Mouse (Mus musculus) limb, embryonic 15.5 days (tissue): ENCODE measurements around the gene Lbp. TPM values are rescaled to one million over a fixed set of nuclear protein-coding genes. Genes with fewer than 3 reads are reported as not detected.

Experiments
- ATAC-seq: fragments of 200-750 bp; cut with Nextera tagmentation; 2 replicates; pipeline ENCODE4 v1.8.0; 2017; ENCODE audit warnings: low read depth, moderate TSS enrichment; ENCODE audit not compliant: insufficient number of reproducible peaks, low FRiP score, low TSS enrichment
- H3K27ac ChIP-seq: fragments of 300-500 bp; sonication (generic); 2 replicates; pipeline ENCODE4 v1.5.1; 2015; ENCODE audit warnings: moderate library complexity, mild to moderate bottlenecking, inconsistent platforms
- H3K27me3 ChIP-seq: fragments of 300-500 bp; sonication (generic); 2 replicates; pipeline ENCODE4 v1.6.1; 2015; ENCODE audit warnings: inconsistent platforms
- H3K36me3 ChIP-seq: fragments of 300-500 bp; sonication (generic); 2 replicates; pipeline ENCODE4 v1.6.1; 2015; ENCODE audit warnings: inconsistent platforms
- H3K4me1 ChIP-seq: fragments of 300-500 bp; sonication (generic); 2 replicates; pipeline ENCODE4 v1.6.1; 2015; ENCODE audit warnings: inconsistent platforms
- H3K4me2 ChIP-seq: fragments of 300-500 bp; sonication (generic); 2 replicates; pipeline ENCODE4 v1.6.1; 2015; ENCODE audit warnings: mild to moderate bottlenecking, inconsistent platforms
- H3K4me3 ChIP-seq: fragments of 300-500 bp; sonication (generic); 2 replicates; pipeline ENCODE4 v1.5.1; 2015; ENCODE audit warnings: mild to moderate bottlenecking, inconsistent platforms
- H3K9ac ChIP-seq: fragments of 300-500 bp; sonication (generic); 2 replicates; pipeline ENCODE4 v1.6.1; 2015; ENCODE audit warnings: inconsistent platforms
- H3K9me3 ChIP-seq: fragments of 300-500 bp; sonication (generic); 2 replicates; pipeline ENCODE4 v1.6.1; 2016; ENCODE audit warnings: inconsistent platforms
- WGBS: fragments of 180-500 bp; shearing (Covaris S2); methylation state at CpG from one replicate; pipeline ENCODE4 v1.1.7; 2015; 5-methylcytosine and 5-hydroxymethylcytosine counted together
- polyA plus RNA-seq: library from polyadenylated mRNA; unstranded; fragments of >200 nt; fragmentation: Nextera tagmentation; extraction: Ambion mirVana; gene quantifications from 2 replicates; pipeline ENCODE4 v1.2.1, GENCODE M21; 2015

The Lbp gene
- polyA plus RNA-seq, 1 experiment from 2014 or later = 3.8 TPM

- WGBS = 68% methylated on average over 8 of the region's 8 CpGs
- Histone ChIP-seq H3K27ac (no peak overlapping the region), H3K27me3 (no peaks in the 10 kb centered on the region), H3K36me3 (no peaks in the 10 kb centered on the region), H3K4me3 (no peak overlapping the region), H3K4me2 (no peak overlapping the region), H3K4me1 (no peaks in the 10 kb centered on the region), H3K9me3 (no peaks in the 10 kb centered on the region), H3K9ac (no peak overlapping the region)
- ATAC-seq = no peak
Observed at GRCm38 (mm10) chr2:158316371-158316770, 10.1 kb downstream of the Lbp start.

- no peak overlapping the region for H3K9ac ChIP-seq
- no peaks in the 10 kb centered on the region for H3K4me1 ChIP-seq
- no peak overlapping the region for H3K27ac ChIP-seq
- H3K27me3 ChIP-seq = no peaks in the 10 kb centered on the region
- no peak for ATAC-seq
- WGBS = 13% methylated on average over 5 of the region's 5 CpGs
- H3K9me3 ChIP-seq = no peaks in the 10 kb centered on the region
- no peak overlapping the region for H3K4me2 ChIP-seq
- no peak overlapping the region for H3K4me3 ChIP-seq
- H3K36me3 ChIP-seq = no peaks in the 10 kb centered on the region
Observed at GRCm38 (mm10) chr2:158317026-158317425, 10.7 kb downstream of the Lbp start.

- Histone ChIP-seq H3K4me3 (no peak overlapping the region), H3K36me3 (no peaks in the 10 kb centered on the region), H3K27ac (no peak overlapping the region), H3K9me3 (no peaks in the 10 kb centered on the region), H3K4me1 (no peaks in the 10 kb centered on the region), H3K9ac (no peak overlapping the region), H3K27me3 (no peaks in the 10 kb centered on the region), H3K4me2 (no peak overlapping the region)
- 89% methylated on average over 6 of the region's 6 CpGs for WGBS
- no peak for ATAC-seq
Observed at GRCm38 (mm10) chr2:158321596-158321995, 15.3 kb downstream of the Lbp start.

GRCm38 (mm10) chr2:158322845-158323244, 16.6 kb downstream of the Lbp start:
- WGBS = 72% methylated on average over 3 of the region's 3 CpGs
- no peaks in the 10 kb centered on the region for H3K36me3 ChIP-seq
- no peak overlapping the region for H3K27ac ChIP-seq
- no peaks in the 10 kb centered on the region for H3K9me3 ChIP-seq
- H3K27me3 ChIP-seq = no peaks in the 10 kb centered on the region
- H3K4me3 ChIP-seq = no peak overlapping the region
- H3K4me2 ChIP-seq = no peak overlapping the region
- H3K4me1 ChIP-seq = no peaks in the 10 kb centered on the region
- no peak overlapping the region for H3K9ac ChIP-seq
- no peak for ATAC-seq

GRCm38 (mm10) chr2:158324531-158325190, 18.4 kb downstream of the Lbp start:
- H3K27ac ChIP-seq = no peak overlapping the region
- no peaks in the 10 kb centered on the region for H3K9me3 ChIP-seq
- ATAC-seq = no peak
- WGBS = 55% methylated on average over 10 of the region's 10 CpGs
- no peaks in the 10 kb centered on the region for H3K27me3 ChIP-seq
- H3K4me1 ChIP-seq = no peaks in the 10 kb centered on the region
- no peak overlapping the region; the same call in 1 of the 2 replicates for H3K4me2 ChIP-seq
- H3K36me3 ChIP-seq = no peaks in the 10 kb centered on the region
- no peak overlapping the region for H3K9ac ChIP-seq
- H3K4me3 ChIP-seq = no peak overlapping the region

- Histone ChIP-seq H3K4me2 (no peak overlapping the region), H3K9ac (no peak overlapping the region)
- WGBS = 80% methylated on average over 8 of the region's 8 CpGs
Observed at GRCm38 (mm10) chr2:158325609-158326008, 19.3 kb downstream of the Lbp start.

GRCm38 (mm10) chr2:158334356-158334755, 28.1 kb downstream of the Lbp start:
- Histone ChIP-seq H3K27ac (no peak overlapping the region), H3K4me3 (no peak overlapping the region), H3K4me1 (no peaks in the 10 kb centered on the region), H3K27me3 (no peaks in the 10 kb centered on the region), H3K9me3 (no peaks in the 10 kb centered on the region), H3K9ac (no peak overlapping the region), H3K4me2 (no peak overlapping the region), H3K36me3 (no peaks in the 10 kb centered on the region)
- ATAC-seq = no peak
- WGBS = 87% methylated on average over 13 of the region's 13 CpGs

More at GRCm38 (mm10) chr2:158325609-158326008, 19.3 kb downstream of the Lbp start:
- Histone ChIP-seq H3K36me3 (no peaks in the 10 kb centered on the region), H3K27ac (no peak overlapping the region), H3K9me3 (no peaks in the 10 kb centered on the region), H3K4me3 (no peak overlapping the region), H3K27me3 (no peaks in the 10 kb centered on the region), H3K4me1 (no peaks in the 10 kb centered on the region)
- ATAC-seq = no peak

GRCm38 (mm10) chr2:158337698-158338097, 31.4 kb downstream of the Lbp start:
- H3K9me3 ChIP-seq = no peaks in the 10 kb centered on the region
- H3K4me1 ChIP-seq = no peaks in the 10 kb centered on the region
- no peak overlapping the region for H3K9ac ChIP-seq
- no peaks in the 10 kb centered on the region for H3K27me3 ChIP-seq
- 25% methylated on average over 10 of the region's 10 CpGs for WGBS
- no peak overlapping the region for H3K27ac ChIP-seq
- no peak overlapping the region for H3K4me2 ChIP-seq
- no peak for ATAC-seq
- H3K36me3 ChIP-seq = no peaks in the 10 kb centered on the region
- no peak overlapping the region for H3K4me3 ChIP-seq

GRCm38 (mm10) chr2:158339948-158340564, 33.8 kb downstream of the Lbp start:
- 40% methylated on average over 11 of the region's 11 CpGs for WGBS
- H3K27me3 ChIP-seq = no peaks in the 10 kb centered on the region
- no peak overlapping the region for H3K4me2 ChIP-seq
- no peak overlapping the region for H3K9ac ChIP-seq
- H3K4me1 ChIP-seq = no peaks in the 10 kb centered on the region
- no peaks in the 10 kb centered on the region for H3K9me3 ChIP-seq
- H3K4me3 ChIP-seq = no peak overlapping the region
- ATAC-seq = no peak
- H3K36me3 ChIP-seq = no peaks in the 10 kb centered on the region
- no peak overlapping the region for H3K27ac ChIP-seq

GRCm38 (mm10) chr2:158341324-158341723, 35.0 kb downstream of the Lbp start:
- H3K27ac ChIP-seq = no peak overlapping the region
- ATAC-seq = no peak
- no peak overlapping the region for H3K4me3 ChIP-seq
- H3K4me2 ChIP-seq = no peak overlapping the region
- H3K27me3 ChIP-seq = no peaks in the 10 kb centered on the region
- H3K9ac ChIP-seq = no peak overlapping the region
- WGBS = 65% methylated on average over 2 of the region's 2 CpGs
- H3K36me3 ChIP-seq = no peaks in the 10 kb centered on the region
- no peaks in the 10 kb centered on the region for H3K9me3 ChIP-seq
- no peaks in the 10 kb centered on the region for H3K4me1 ChIP-seq

- Histone ChIP-seq H3K36me3 (no peaks in the 10 kb centered on the region), H3K27me3 (no peaks in the 10 kb centered on the region), H3K4me3 (no peak overlapping the region), H3K9me3 (no peaks in the 10 kb centered on the region), H3K4me1 (no peaks in the 10 kb centered on the region), H3K4me2 (no peak overlapping the region), H3K27ac (no peak overlapping the region), H3K9ac (no peak overlapping the region)
- WGBS = 77% methylated on average over 5 of the region's 5 CpGs
- ATAC-seq = no peak
Observed at GRCm38 (mm10) chr2:158343495-158343894, 37.2 kb downstream of the Lbp start.

GRCm38 (mm10) chr2:158346467-158346866, 40.2 kb downstream of the Lbp start:
- no peak overlapping the region for H3K27ac ChIP-seq
- H3K9me3 ChIP-seq = no peaks in the 10 kb centered on the region
- no peak overlapping the region for H3K4me3 ChIP-seq
- no peaks in the 10 kb centered on the region for H3K27me3 ChIP-seq
- H3K4me1 ChIP-seq = no peaks in the 10 kb centered on the region
- ATAC-seq = no peak
- H3K4me2 ChIP-seq = no peak overlapping the region
- 61% methylated on average over 6 of the region's 6 CpGs for WGBS
- no peaks in the 10 kb centered on the region for H3K36me3 ChIP-seq
- H3K9ac ChIP-seq = no peak overlapping the region
